8 mouse cellular contexts compared by ENCODE assay signal in the genomic region with DNA sequence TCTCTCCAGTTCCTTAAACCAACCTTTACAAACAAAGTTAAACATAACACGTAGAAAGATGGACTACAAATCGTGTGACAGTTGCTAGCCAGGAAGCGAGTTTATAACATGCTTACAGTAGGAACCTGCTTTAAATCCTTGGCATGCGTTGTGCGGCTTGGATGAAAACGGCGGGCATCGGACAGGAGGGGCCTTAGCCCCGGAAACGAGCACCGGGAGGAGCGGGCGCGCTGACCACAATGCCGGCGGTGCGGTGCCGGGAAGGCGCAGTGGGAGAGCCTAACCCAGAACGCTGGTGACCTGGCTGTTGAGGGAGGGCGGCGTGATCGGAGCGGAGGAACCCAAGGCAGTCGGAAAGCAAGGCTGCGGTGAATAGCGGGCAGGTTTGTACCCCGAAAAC. TPM values are rescaled to one million over a fixed set of nuclear protein-coding genes. Genes with fewer than 3 reads are reported as not detected.
DNase-seq lines count a peak whose midpoint lies in the region; ATAC-seq and TF ChIP-seq lines count a peak whose summit lies in the region.

No protein-coding gene starts in this region.

- H3K27ac ChIP-seq in layer of hippocampus, adult 2 months, result no peak overlapping the region
- H3K27ac ChIP-seq in brown adipose tissue, adult 24 weeks (replicated peaks; ENCODE audit: low read depth, low read length), result no peak overlapping the region
- no peak overlapping the region for H3K27ac ChIP-seq in limb, embryonic 14.5 days (replicated peaks; ENCODE audit: low read depth, low read length)

- no peak for TF ChIP-seq POLR2A in limb, embryonic 14.5 days (IDR thresholded peaks at IDR 0.05; ENCODE audit: borderline replicate concordance, extremely low read depth, insufficient read depth, insufficient read length)

- DNase-seq in layer of hippocampus, adult 2 months (ENCODE audit: low spot score in 2 of 2), result no peak
- no peak for DNase-seq in layer of hippocampus, postnatal 25 days (ENCODE audit: extremely low spot score in 1 of 2, low spot score in 1 of 2)
- DNase-seq in heart, postnatal 10 days, result peak; percentile 20 to 27
- no peak for DNase-seq in limb, embryonic 14.5 days (ENCODE audit: low spot score)
- peak; percentile 47 for DNase-seq in neural tube, embryonic 10.5 days (ENCODE audit: extremely low spot score, low spot score)
- no peak for DNase-seq in right cerebral cortex, postnatal 4 days
- DNase-seq in cerebellum, adult 11-12 months, result no peak

- whole genome bisulfite sequencing in limb, embryonic 14.5 days, result 1% methylated on average over 28 of the region's 28 CpGs

- no peak for ATAC-seq in limb, embryonic 14.5 days (ENCODE audit: low FRiP score, low read depth)

- no peaks in the 10 kb centered on the region for H3K36me3 ChIP-seq in limb, embryonic 14.5 days (ENCODE audit: control insufficient read depth, insufficient read depth, low read length)

- intact Hi-C loops in heart, postnatal 10 days (cut with DNase I), result no loop called here

- peak overlapping the region; percentile 78 for H3K4me2 ChIP-seq in limb, embryonic 14.5 days (replicated peaks; ENCODE audit: low read depth, low read length, severe bottlenecking)

- peak overlapping the region; percentile 47 for H3K4me3 ChIP-seq in layer of hippocampus, adult 2 months
- peak overlapping the region; percentile 58 for H3K4me3 ChIP-seq in brown adipose tissue, adult 24 weeks (ENCODE audit: insufficient read depth, low read depth, low read length)
- peak overlapping the region; percentile 44 for H3K4me3 ChIP-seq in limb, embryonic 14.5 days (replicated peaks; ENCODE audit: low read length)

- no peaks in the 10 kb centered on the region for H3K9me3 ChIP-seq in limb, embryonic 14.5 days (ENCODE audit: control insufficient read depth, low read length)

- H3K4me1 ChIP-seq in brown adipose tissue, adult 24 weeks (ENCODE audit: control insufficient read depth, insufficient read depth, insufficient read length, low read length), result no peaks in the 10 kb centered on the region
- H3K4me1 ChIP-seq in limb, embryonic 14.5 days (ENCODE audit: control insufficient read depth, insufficient read depth, low read length), result no peaks in the 10 kb centered on the region

- peaks cover 14% of the 10 kb centered on the region for H3K27me3 ChIP-seq in limb, embryonic 14.5 days (ENCODE audit: control insufficient read depth, insufficient read depth, low read length)

- peak overlapping the region; percentile 64 for H3K9ac ChIP-seq in limb, embryonic 14.5 days (ENCODE audit: low read depth, low read length, severe bottlenecking)

- no peak for TF ChIP-seq CTCF in layer of hippocampus, adult 2 months (conservative IDR thresholded peaks at IDR 0.05)

RNA-seq across cellular contexts. Expression of a gene that starts 30.4 kb away (rescaled TPM):
- 100 to 1,000 TPM; 174 to 190 TPM for total RNA-seq in layer of hippocampus, adult 2 months (2021)
- total RNA-seq in layer of hippocampus, postnatal 25 days (2021), result 100 to 1,000 TPM; 184 to 193 TPM
- polyA plus RNA-seq in brown adipose tissue, adult 24 weeks (2012; ENCODE audit: insufficient read depth, insufficient read length, missing spikeins), result 108 and 123 TPM in 2 replicates
- total RNA-seq in heart, postnatal 10 days (2021), result 100 to 1,000 TPM; 149 to 159 TPM
- 107 and 115 TPM in 2 replicates for polyA plus RNA-seq in limb, embryonic 14.5 days (2012; rRNA removed)
- polyA plus RNA-seq in limb, embryonic 14.5 days (2014; fragmentation: Nextera tagmentation; extraction: Ambion mirVana), result 169 and 171 TPM in 2 replicates

RNA-seq across cellular contexts. Expression of a gene that starts 32.5 kb away (rescaled TPM):
- total RNA-seq in layer of hippocampus, adult 2 months (2021), result 100 to 1,000 TPM; 132 to 133 TPM
- total RNA-seq in layer of hippocampus, postnatal 25 days (2021), result 100 to 1,000 TPM; 101 to 134 TPM
- polyA plus RNA-seq in brown adipose tissue, adult 24 weeks (2012; ENCODE audit: insufficient read depth, insufficient read length, missing spikeins), result 21.4 and 27.7 TPM in 2 replicates
- total RNA-seq in heart, postnatal 10 days (2021), result 10 to 100 TPM; 54.2 to 54.5 TPM
- 170 and 223 TPM in 2 replicates for polyA plus RNA-seq in limb, embryonic 14.5 days (2012; rRNA removed)
- 51.4 and 56.2 TPM in 2 replicates for polyA plus RNA-seq in limb, embryonic 14.5 days (2014; fragmentation: Nextera tagmentation; extraction: Ambion mirVana)

RNA-seq across cellular contexts. Expression of a gene that starts 48.6 kb away (rescaled TPM):
- 10 to 100 TPM; 81.9 to 86.7 TPM for total RNA-seq in layer of hippocampus, adult 2 months (2021)
- 10 to 100 TPM; 77.2 to 78.8 TPM for total RNA-seq in layer of hippocampus, postnatal 25 days (2021)
- polyA plus RNA-seq in brown adipose tissue, adult 24 weeks (2012; ENCODE audit: insufficient read depth, insufficient read length, missing spikeins), result 184 and 254 TPM in 2 replicates
- total RNA-seq in heart, postnatal 10 days (2021), result 100 to 1,000 TPM; 245 to 251 TPM
- 109 and 111 TPM in 2 replicates for polyA plus RNA-seq in limb, embryonic 14.5 days (2012; rRNA removed)
- polyA plus RNA-seq in limb, embryonic 14.5 days (2014; fragmentation: Nextera tagmentation; extraction: Ambion mirVana), result 125 TPM in 2 replicates

RNA-seq across cellular contexts. Expression of a gene that starts 49.0 kb away (rescaled TPM):
- total RNA-seq in layer of hippocampus, adult 2 months (2021), result under 1 TPM; 0.37 to 0.44 TPM
- total RNA-seq in layer of hippocampus, postnatal 25 days (2021), result 1 to 10 TPM in 1 of 2 experiments, under 1 TPM in 1; 0.28 to 1.1 TPM
- polyA plus RNA-seq in brown adipose tissue, adult 24 weeks (2012; ENCODE audit: insufficient read depth, insufficient read length, missing spikeins), result 5.8 and 12.6 TPM in 2 replicates
- under 1 TPM; 0.69 to 0.81 TPM for total RNA-seq in heart, postnatal 10 days (2021)
- 0.96 and 1.0 TPM in 2 replicates for polyA plus RNA-seq in limb, embryonic 14.5 days (2012; rRNA removed)
- 1.1 and 1.5 TPM in 2 replicates for polyA plus RNA-seq in limb, embryonic 14.5 days (2014; fragmentation: Nextera tagmentation; extraction: Ambion mirVana)

RNA-seq across cellular contexts. Expression of a gene that starts 49.9 kb away (rescaled TPM):
- total RNA-seq in layer of hippocampus, adult 2 months (2021), result 10 to 100 TPM; 28.4 to 36.4 TPM
- total RNA-seq in layer of hippocampus, postnatal 25 days (2021), result 10 to 100 TPM; 30.3 to 37.4 TPM
- polyA plus RNA-seq in brown adipose tissue, adult 24 weeks (2012; ENCODE audit: insufficient read depth, insufficient read length, missing spikeins), result 16.1 and 18.9 TPM in 2 replicates
- 10 to 100 TPM; 14.7 to 16.6 TPM for total RNA-seq in heart, postnatal 10 days (2021)
- polyA plus RNA-seq in limb, embryonic 14.5 days (2012; rRNA removed), result 55.4 and 81.7 TPM in 2 replicates
- polyA plus RNA-seq in limb, embryonic 14.5 days (2014; fragmentation: Nextera tagmentation; extraction: Ambion mirVana), result 34.6 and 35.5 TPM in 2 replicates

Comparison
In these comparisons a context has a peak if more than half of its experiments do, and no peak if none do; other contexts are left out.
1. DNase-seq: peak in heart, postnatal 10 days (2 of 2) and neural tube, embryonic 10.5 days (single experiment); none in layer of hippocampus, adult 2 months (0 of 2), layer of hippocampus, postnatal 25 days (0 of 2), limb, embryonic 14.5 days (single experiment), right cerebral cortex, postnatal 4 days (single experiment) and cerebellum, adult 11-12 months (single experiment).
2. Peak in every context shown above with its lines, with median percentiles within 50 percentile points of each other: H3K4me3 ChIP-seq.